Mouse (Mus musculus) myocyte (in vitro differentiated cells): ENCODE data around the gene Rbms3. TPM values are rescaled to one million over a fixed set of nuclear protein-coding genes. Genes with fewer than 3 reads are reported as not detected.

Source experiments
- H3K27me3 ChIP-seq: one replicate; pipeline ENCODE4 v1.6.1; 2011; ENCODE audit not compliant: control insufficient read depth, insufficient read depth, insufficient read length
- H3K36me3 ChIP-seq: one replicate; pipeline ENCODE4 v1.6.1; 2011; ENCODE audit not compliant: control insufficient read depth, insufficient read depth
- H3K4me2 ChIP-seq: one replicate; pipeline ENCODE4 v1.6.1; 2011; ENCODE audit warnings: low read depth, control low read depth
- H3K4me3 ChIP-seq: one replicate; pipeline ENCODE4 v1.5.1; 2011; ENCODE audit warnings: mild to moderate bottlenecking, control low read depth, moderate library complexity
- H3K79me2 ChIP-seq: one replicate; pipeline ENCODE4 v1.6.1; 2011; ENCODE audit not compliant: control insufficient read depth, insufficient read depth
- H3ac ChIP-seq: one replicate; pipeline ENCODE4 v1.6.1; 2011; ENCODE audit not compliant: control insufficient read depth, insufficient read length
- CEBPB ChIP-seq: IDR thresholded peaks from 2 replicates; pipeline ENCODE4 v1.6.1; 2011; ENCODE audit warnings: mild to moderate bottlenecking, moderate library complexity; ENCODE audit not compliant: poor library complexity, insufficient read depth, severe bottlenecking
- E2F4 ChIP-seq: IDR thresholded peaks from one replicate; pipeline ENCODE4 v1.6.1; 2011; ENCODE audit warnings: mild to moderate bottlenecking, control low read depth, moderate library complexity; ENCODE audit not compliant: insufficient read depth
- MAX ChIP-seq: IDR thresholded peaks from one replicate; pipeline ENCODE4 v1.6.1; 2011; ENCODE audit warnings: low read depth, mild to moderate bottlenecking, control low read depth
- MYOD1 ChIP-seq, 3 experiments: IDR thresholded peaks; one replicate each; pipeline ENCODE4 v1.6.1; 2011; ENCODE audit warnings: control low read depth in 2 of 3, low read depth in 2 of 3, mild to moderate bottlenecking in 2 of 3, moderate library complexity in 1 of 3; ENCODE audit not compliant: insufficient read length in 2 of 3, control insufficient read depth in 1 of 3
- MYOG ChIP-seq, 3 experiments: IDR thresholded peaks; one replicate each; pipeline ENCODE4 v1.6.1; 2011; ENCODE audit warnings: control low read depth in 2 of 3, low read depth in 2 of 3, mild to moderate bottlenecking in 2 of 3; ENCODE audit not compliant: insufficient read length in 2 of 3, control insufficient read depth in 1 of 3, insufficient read depth in 1 of 3
- POLR2A ChIP-seq: IDR thresholded peaks from one replicate; pipeline ENCODE4 v1.6.1; 2011; ENCODE audit warnings: low read depth, mild to moderate bottlenecking, control low read depth, moderate library complexity; ENCODE audit not compliant: insufficient read length
- POLR2AphosphoS2 ChIP-seq: IDR thresholded peaks from one replicate; pipeline ENCODE4 v1.6.1; 2011; ENCODE audit warnings: low read depth, control low read depth; ENCODE audit not compliant: insufficient read length
- REST ChIP-seq: IDR thresholded peaks from one replicate; pipeline ENCODE4 v1.6.1; 2011; ENCODE audit warnings: mild to moderate bottlenecking, control low read depth, moderate library complexity; ENCODE audit not compliant: insufficient read depth, insufficient read length
- SRF ChIP-seq: IDR thresholded peaks from one replicate; pipeline ENCODE4 v1.6.1; 2011; ENCODE audit warnings: low read depth; ENCODE audit not compliant: control insufficient read depth, insufficient read length
- TCF12 ChIP-seq: IDR thresholded peaks from one replicate; pipeline ENCODE4 v1.6.1; 2011; ENCODE audit warnings: mild to moderate bottlenecking, control low read depth; ENCODE audit not compliant: poor library complexity, insufficient read depth, severe bottlenecking
- TCF3 ChIP-seq: IDR thresholded peaks from one replicate; pipeline ENCODE4 v1.6.1; 2011; ENCODE audit warnings: low read depth, control low read depth; ENCODE audit not compliant: insufficient read length
- USF1 ChIP-seq: IDR thresholded peaks from one replicate; pipeline ENCODE4 v1.6.1; 2011; ENCODE audit warnings: low read depth, mild to moderate bottlenecking, control low read depth, moderate library complexity
- polyA plus RNA-seq: library from polyadenylated mRNA; unstranded; fragments of >200 nt; fragmentation: generic; extraction: Trizol; gene quantifications from one replicate; pipeline ENCODE4 v1.2.1, GENCODE M21; 2012; ENCODE audit warnings: missing spikeins

Rbms3 gene
- polyA plus RNA-seq, 1 experiment, result 4.5 TPM

DNA sequence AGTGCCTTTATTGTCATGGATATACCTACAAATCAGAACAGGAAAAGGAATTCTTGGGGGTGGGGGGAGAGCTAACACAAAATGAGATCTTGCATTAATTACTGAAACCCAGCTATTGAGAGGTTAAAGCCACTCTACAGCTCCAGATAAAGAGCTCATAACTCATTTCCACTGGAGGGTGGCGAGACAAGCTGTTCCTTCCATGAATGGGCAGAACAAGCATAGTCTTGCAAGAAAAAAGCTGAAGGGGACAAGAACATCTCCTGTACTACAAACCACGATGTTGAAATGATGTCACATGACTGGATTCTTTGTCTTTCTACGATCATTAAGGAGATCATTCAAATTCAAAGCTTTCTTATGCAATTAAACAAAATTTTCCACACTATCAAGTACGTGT lies 417.7 kb downstream of the Rbms3 start:
- H3K4me2 ChIP-seq, result no peak overlapping the region
- H3K27me3 ChIP-seq, result no peaks in the 10 kb centered on the region
- TF ChIP-seq USF1 (no peak), MYOD1 (IDR thresholded peaks at IDR 0.05; ENCODE audit: control insufficient read depth in 1 of 3, insufficient read length in 2 of 3, low read depth in 2 of 3) (no peak), TCF12 (no peak), E2F4 (no peak), SRF (no peak), POLR2AphosphoS2 (no peak), MAX (no peak), POLR2A (no peak), TCF3 (no peak), REST (no peak), CEBPB (no peak), MYOG (IDR thresholded peaks at IDR 0.05; ENCODE audit: control insufficient read depth in 1 of 3, insufficient read depth in 1 of 3, insufficient read length in 2 of 3, low read depth in 2 of 3) (no peak)
- no peak overlapping the region for H3K4me3 ChIP-seq
- peaks cover 4% of the 10 kb centered on the region for H3K36me3 ChIP-seq
- H3ac ChIP-seq, result no peak overlapping the region
- peaks cover 15% of the 10 kb centered on the region for H3K79me2 ChIP-seq

- Histone ChIP-seq H3K4me3 (no peak overlapping the region), H3ac (no peak overlapping the region), H3K27me3 (no peaks in the 10 kb centered on the region), H3K4me2 (no peak overlapping the region), H3K36me3 (peaks cover 4% of the 10 kb centered on the region), H3K79me2 (peaks cover 15% of the 10 kb centered on the region)
- TF ChIP-seq MYOD1 (IDR thresholded peaks at IDR 0.05; ENCODE audit: control insufficient read depth in 1 of 3, insufficient read length in 2 of 3, low read depth in 2 of 3) (no peak), USF1 (no peak)
Observed at GRCm38 (mm10) chr9:117210344-117210743, 419.4 kb downstream of the Rbms3 start.

GRCm38 (mm10) chr9:117205395-117205794 lies 424.3 kb downstream of the Rbms3 start:
- Histone ChIP-seq H3ac (no peak overlapping the region), H3K36me3 (no peaks in the 10 kb centered on the region), H3K79me2 (peaks cover 24% of the 10 kb centered on the region), H3K27me3 (no peaks in the 10 kb centered on the region), H3K4me2 (no peak overlapping the region), H3K4me3 (no peak overlapping the region)
- TF ChIP-seq USF1, result no peak
- TF ChIP-seq CEBPB, result no peak
- no peak for TF ChIP-seq REST
- TF ChIP-seq SRF, result no peak
- no peak for TF ChIP-seq TCF12

DNA sequence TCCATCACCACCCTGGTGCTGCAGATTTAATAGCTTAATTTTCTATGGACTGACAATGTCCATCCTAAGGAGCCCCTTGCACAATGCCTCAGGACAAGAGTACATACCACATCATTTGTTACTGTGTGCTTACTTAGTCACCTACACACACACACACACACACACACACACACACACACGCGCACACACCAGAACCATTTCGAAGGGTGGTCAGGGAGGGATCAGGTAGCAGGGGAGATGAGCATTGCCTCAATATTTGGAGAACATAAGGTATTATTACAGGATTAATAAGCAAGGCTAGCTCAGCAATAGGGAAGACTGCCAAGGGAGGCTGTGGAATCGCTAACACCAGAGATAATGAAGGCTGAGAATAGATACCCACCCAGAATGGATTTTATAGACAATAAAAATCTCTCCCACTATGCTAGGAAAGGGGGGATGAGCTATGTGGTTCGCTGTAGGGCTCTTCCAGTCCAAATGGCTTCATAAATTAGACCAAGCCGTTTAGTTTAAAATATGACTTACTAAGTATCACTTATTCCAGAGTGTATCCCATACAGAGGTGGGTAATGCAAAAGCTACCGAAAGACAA lies 429.6 kb downstream of the Rbms3 start:
- Histone ChIP-seq H3K27me3 (no peaks in the 10 kb centered on the region), H3K36me3 (no peaks in the 10 kb centered on the region), H3ac (no peak overlapping the region), H3K79me2 (peaks cover 34% of the 10 kb centered on the region), H3K4me3 (no peak overlapping the region), H3K4me2 (no peak overlapping the region)
- TF ChIP-seq TCF3, result no peak
- no peak for TF ChIP-seq POLR2AphosphoS2
- TF ChIP-seq CEBPB, result no peak
- TF ChIP-seq USF1, result no peak
- TF ChIP-seq MYOG (IDR thresholded peaks at IDR 0.05; ENCODE audit: control insufficient read depth in 1 of 3, insufficient read depth in 1 of 3, insufficient read length in 2 of 3, low read depth in 2 of 3), result no peak
- no peak for TF ChIP-seq TCF12

DNA sequence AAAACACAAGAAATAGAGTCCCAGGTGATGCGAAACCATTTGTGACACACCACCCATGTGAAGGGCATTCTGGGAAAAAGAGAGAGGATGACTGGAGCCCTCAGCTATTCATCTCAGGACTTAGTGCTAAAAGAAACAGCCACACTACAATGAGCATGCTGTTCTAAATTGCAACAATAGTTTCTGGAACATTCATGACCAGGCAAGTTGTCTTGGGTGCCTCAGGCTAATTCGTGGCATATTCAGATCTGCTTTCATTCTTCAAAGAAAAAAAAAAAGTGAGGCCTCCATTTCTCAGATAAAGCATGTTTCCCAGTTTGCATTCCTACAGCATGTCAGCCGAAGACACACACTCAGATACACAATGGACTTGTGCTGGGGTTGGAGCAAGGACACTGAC lies 432.2 kb downstream of the Rbms3 start:
- Histone ChIP-seq H3K4me2 (no peak overlapping the region), H3K79me2 (peaks cover 29% of the 10 kb centered on the region), H3K27me3 (no peaks in the 10 kb centered on the region), H3K36me3 (no peaks in the 10 kb centered on the region), H3K4me3 (no peak overlapping the region), H3ac (no peak overlapping the region)
- TF ChIP-seq POLR2AphosphoS2 (no peak), POLR2A (no peak), E2F4 (no peak), MYOD1 (IDR thresholded peaks at IDR 0.05; ENCODE audit: control insufficient read depth in 1 of 3, insufficient read length in 2 of 3, low read depth in 2 of 3) (no peak), SRF (no peak), MYOG (IDR thresholded peaks at IDR 0.05; ENCODE audit: control insufficient read depth in 1 of 3, insufficient read depth in 1 of 3, insufficient read length in 2 of 3, low read depth in 2 of 3) (no peak), MAX (no peak), CEBPB (no peak), TCF12 (no peak), REST (no peak), USF1 (no peak), TCF3 (no peak)
